Mouse (Mus musculus) stomach, embryonic 15.5 days (tissue): ENCODE data around the gene Hfm1. TPM values are rescaled to one million over a fixed set of nuclear protein-coding genes. Genes with fewer than 3 reads are reported as not detected.

Source experiments
- ATAC-seq: fragments of 200-750 bp; cut with Nextera tagmentation; 2 replicates; pipeline ENCODE4 v1.8.0; 2017; ENCODE audit warnings: low read depth, moderate number of reproducible peaks, moderate TSS enrichment; ENCODE audit not compliant: insufficient read depth, low FRiP score
- H3K27ac ChIP-seq: fragments of 300-500 bp; sonication (generic); 2 replicates; pipeline ENCODE4 v1.5.1; 2015; ENCODE audit warnings: mild to moderate bottlenecking, inconsistent platforms
- H3K27me3 ChIP-seq: fragments of 300-500 bp; sonication (generic); replicated peaks from 2 replicates; pipeline ENCODE4 v1.6.1; 2015; ENCODE audit warnings: inconsistent platforms
- H3K36me3 ChIP-seq: fragments of 300-500 bp; sonication (generic); 2 replicates; pipeline ENCODE4 v1.6.1; 2015; ENCODE audit warnings: inconsistent platforms
- H3K4me1 ChIP-seq: fragments of 300-500 bp; sonication (generic); 2 replicates; pipeline ENCODE4 v1.6.1; 2015; ENCODE audit warnings: inconsistent platforms
- H3K4me2 ChIP-seq: fragments of 300-500 bp; sonication (generic); 2 replicates; pipeline ENCODE4 v1.6.1; 2015; ENCODE audit warnings: mild to moderate bottlenecking, inconsistent platforms
- H3K4me3 ChIP-seq: fragments of 300-500 bp; sonication (generic); replicated peaks from 2 replicates; pipeline ENCODE4 v1.5.1; 2015; ENCODE audit warnings: inconsistent platforms
- H3K9ac ChIP-seq: fragments of 300-500 bp; sonication (generic); 2 replicates; pipeline ENCODE4 v1.6.1; 2015; ENCODE audit warnings: inconsistent platforms
- H3K9me3 ChIP-seq: fragments of 300-500 bp; sonication (generic); 2 replicates; pipeline ENCODE4 v1.6.1; 2016; ENCODE audit warnings: inconsistent platforms
- WGBS: fragments of 180-500 bp; shearing (Covaris S2); methylation state at CpG from one replicate; pipeline ENCODE4 v1.1.7; 2015; 5-methylcytosine and 5-hydroxymethylcytosine counted together
- polyA plus RNA-seq: library from polyadenylated mRNA; unstranded; fragments of >200 nt; fragmentation: Nextera tagmentation; extraction: Ambion mirVana; gene quantifications from 2 replicates; pipeline ENCODE4 v1.2.1, GENCODE M21; 2015

Hfm1 gene
- polyA plus RNA-seq, 1 experiment from 2014 or later, result 0.71 TPM

DNA sequence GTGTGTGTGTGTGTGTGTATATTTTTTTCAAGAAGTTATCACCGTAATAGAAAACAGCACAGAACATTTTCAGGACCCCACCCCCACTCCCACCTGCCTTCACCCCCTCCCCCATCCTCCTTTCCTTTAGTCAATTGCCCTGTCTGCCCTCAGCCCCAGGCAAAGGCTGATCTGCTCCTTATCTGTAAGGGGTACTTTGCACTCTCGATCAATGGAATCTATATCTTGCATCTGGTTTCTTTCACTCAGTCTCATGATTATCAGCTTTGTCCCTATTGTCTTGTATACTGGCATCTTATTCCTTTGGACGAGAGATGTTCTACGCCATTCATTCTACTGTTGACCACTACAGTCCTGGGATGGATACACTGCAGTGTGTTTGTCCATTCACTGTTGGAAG lies 1.9 kb upstream of the Hfm1 start:
- no peak for ATAC-seq

DNA sequence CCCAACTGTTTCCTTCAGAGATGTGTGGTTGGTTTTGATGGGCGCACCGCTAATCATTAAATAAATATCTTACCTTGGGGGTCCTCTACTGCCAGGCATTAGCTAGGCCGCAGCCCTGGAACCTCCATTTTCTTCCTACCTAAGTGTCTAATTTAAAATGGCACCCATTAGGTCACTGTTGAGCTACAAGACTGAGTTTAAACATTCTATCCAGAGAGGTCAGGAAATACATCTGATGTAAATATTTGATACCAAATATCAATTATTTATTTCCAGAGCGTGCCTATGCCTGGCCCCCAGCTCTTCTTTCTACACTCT lies 207 bp upstream of the Hfm1 start:
- Histone ChIP-seq H3K4me2 (peak overlapping the region; percentile 89), H3K27ac (no peak overlapping the region), H3K4me3 (peak overlapping the region; percentile 53), H3K36me3 (no peaks in the 10 kb centered on the region), H3K9me3 (no peaks in the 10 kb centered on the region), H3K27me3 (no peaks in the 10 kb centered on the region), H3K4me1 (0 out of 2 replicates have a peak, but pooled peaks cover 4% of the 10 kb centered on the region), H3K9ac (peak overlapping the region; percentile 25; the same call in 1 of the 2 replicates)
- ATAC-seq, result no peak
- 33% methylated on average over 4 of the region's 4 CpGs for WGBS

More for the DNA sequence above, 1.9 kb upstream of the Hfm1 start:
- no peak overlapping the region for H3K4me2 ChIP-seq
- 0 out of 2 replicates have a peak, but pooled peaks cover 4% of the 10 kb centered on the region for H3K4me1 ChIP-seq
- no peak overlapping the region for H3K4me3 ChIP-seq
- H3K27ac ChIP-seq, result no peak overlapping the region
- H3K27me3 ChIP-seq, result no peaks in the 10 kb centered on the region
- no peaks in the 10 kb centered on the region for H3K9me3 ChIP-seq
- no peaks in the 10 kb centered on the region for H3K36me3 ChIP-seq
- no peak overlapping the region for H3K9ac ChIP-seq
- WGBS, result 52% methylated on average over 4 of the region's 4 CpGs

DNA sequence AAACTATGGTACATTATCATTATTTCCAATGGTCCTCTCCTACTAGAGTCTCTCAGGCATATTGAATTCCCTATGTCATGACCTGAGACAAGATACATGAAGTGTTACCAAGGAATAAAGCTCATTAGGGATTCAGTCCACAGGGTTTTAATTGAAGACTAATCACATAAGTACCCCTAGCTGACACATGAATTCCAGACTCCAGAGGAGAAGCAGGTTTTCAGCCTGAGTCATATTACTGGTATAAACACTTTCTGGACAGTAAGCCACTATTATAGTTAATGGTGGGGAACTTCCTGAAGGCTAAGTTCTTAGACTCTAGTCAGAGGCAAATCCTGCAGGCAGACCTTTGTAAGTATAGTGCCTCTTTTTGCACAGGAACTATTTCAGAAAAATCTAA lies 6.8 kb downstream of the Hfm1 start:
- Histone ChIP-seq H3K4me1 (no peaks in the 10 kb centered on the region), H3K4me2 (no peak overlapping the region), H3K9ac (no peak overlapping the region), H3K36me3 (no peaks in the 10 kb centered on the region), H3K27me3 (no peaks in the 10 kb centered on the region), H3K4me3 (no peak overlapping the region), H3K9me3 (no peaks in the 10 kb centered on the region), H3K27ac (no peak overlapping the region)
- no peak for ATAC-seq

DNA sequence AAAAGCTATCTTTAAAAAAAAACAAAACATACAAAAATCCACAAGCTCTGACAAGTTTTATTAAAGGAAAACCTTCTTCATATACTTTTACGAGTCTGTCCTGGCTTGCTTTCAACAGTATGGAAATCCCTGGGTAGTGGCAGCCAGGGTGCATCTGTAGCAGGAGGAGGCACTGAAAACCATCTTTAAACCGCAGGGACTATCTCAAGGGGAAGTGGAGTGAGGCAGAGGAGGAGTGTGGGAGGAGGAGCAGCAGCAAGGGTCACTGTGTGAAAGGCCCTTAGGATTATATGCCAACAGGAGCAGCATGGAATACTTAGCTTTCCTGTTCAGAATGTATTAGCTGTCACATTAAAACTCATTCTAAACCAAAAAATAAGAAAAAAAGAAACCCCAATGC lies 29.2 kb downstream of the Hfm1 start:
- ATAC-seq, result no peak
- Histone ChIP-seq H3K4me1 (no peaks in the 10 kb centered on the region), H3K27me3 (no peaks in the 10 kb centered on the region), H3K4me3 (no peak overlapping the region), H3K9me3 (no peaks in the 10 kb centered on the region), H3K27ac (no peak overlapping the region), H3K9ac (no peak overlapping the region), H3K36me3 (no peaks in the 10 kb centered on the region), H3K4me2 (no peak overlapping the region)
- 57% methylated on average over 2 of the region's 2 CpGs for WGBS

DNA sequence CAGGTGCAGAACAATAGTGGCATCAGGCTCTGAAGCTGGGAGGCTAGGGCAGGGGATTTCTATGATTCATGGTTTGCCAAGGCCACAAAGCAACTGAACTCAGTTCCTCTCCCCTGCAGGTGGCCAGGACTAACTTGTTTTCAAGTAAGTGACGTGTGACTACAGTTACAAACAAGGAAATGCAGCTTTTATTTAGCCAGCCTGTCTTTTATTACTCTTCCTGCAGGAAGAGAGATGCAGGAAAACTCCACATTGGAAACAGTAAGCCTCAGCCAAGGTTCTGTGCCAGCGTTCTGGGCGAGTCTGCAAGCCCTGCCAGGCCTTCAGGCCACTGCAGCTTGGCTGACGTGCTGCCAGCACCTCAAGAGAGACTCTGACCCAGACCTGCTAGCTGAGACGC lies 34.3 kb downstream of the Hfm1 start:
- ATAC-seq, result no peak
- H3K4me2 ChIP-seq, result no peak overlapping the region
- H3K27me3 ChIP-seq, result no peaks in the 10 kb centered on the region
- no peak overlapping the region for H3K9ac ChIP-seq
- H3K9me3 ChIP-seq, result no peaks in the 10 kb centered on the region
- H3K27ac ChIP-seq, result no peak overlapping the region
- no peaks in the 10 kb centered on the region for H3K4me1 ChIP-seq
- 35% methylated on average over 5 of the region's 5 CpGs for WGBS
- no peaks in the 10 kb centered on the region for H3K36me3 ChIP-seq
- no peak overlapping the region for H3K4me3 ChIP-seq

DNA sequence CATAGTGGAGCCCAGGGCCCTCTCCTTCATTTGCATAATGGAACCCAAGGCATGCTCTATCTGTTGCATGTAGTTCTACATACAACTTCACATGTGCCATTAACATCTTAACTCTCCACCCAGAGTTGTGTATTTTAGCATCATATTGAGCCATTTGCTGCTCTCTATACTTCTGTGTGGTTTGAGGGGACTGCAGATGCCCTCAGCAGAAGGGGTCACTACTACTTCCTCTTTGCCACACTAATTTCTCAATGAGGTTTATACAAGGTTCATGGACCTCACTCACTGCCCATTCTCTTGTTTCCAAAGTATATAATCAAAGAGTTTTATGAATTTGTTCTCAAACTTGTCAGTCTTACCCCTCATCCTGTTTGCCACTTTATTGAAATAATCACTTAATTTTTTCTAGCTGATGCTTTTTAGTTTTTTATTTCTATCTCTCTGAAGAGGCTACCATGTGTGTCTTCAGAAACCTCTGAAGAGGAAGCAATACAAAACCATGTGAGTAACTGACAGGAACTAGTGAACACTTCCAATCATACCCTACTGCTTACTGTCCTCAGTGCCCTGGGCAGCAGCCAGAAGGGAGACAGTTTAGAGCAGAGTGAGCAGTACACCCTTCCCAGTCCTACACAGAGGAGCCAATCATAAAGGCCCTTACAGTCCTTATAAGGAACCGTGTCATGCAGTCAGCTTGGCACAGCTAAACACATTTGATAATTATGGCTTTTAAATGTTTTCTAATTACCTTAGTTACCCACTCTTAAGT lies 38.6 kb downstream of the Hfm1 start:
- H3K27ac ChIP-seq, result no peak overlapping the region
- H3K4me2 ChIP-seq, result no peak overlapping the region
- no peak overlapping the region for H3K9ac ChIP-seq
- H3K27me3 ChIP-seq, result no peaks in the 10 kb centered on the region
- no peaks in the 10 kb centered on the region for H3K36me3 ChIP-seq
- no peak overlapping the region for H3K4me3 ChIP-seq
- WGBS, result 67% methylated on average over 1 of the region's 1 CpGs
- no peaks in the 10 kb centered on the region for H3K4me1 ChIP-seq
- no peaks in the 10 kb centered on the region for H3K9me3 ChIP-seq
- no peak for ATAC-seq

DNA sequence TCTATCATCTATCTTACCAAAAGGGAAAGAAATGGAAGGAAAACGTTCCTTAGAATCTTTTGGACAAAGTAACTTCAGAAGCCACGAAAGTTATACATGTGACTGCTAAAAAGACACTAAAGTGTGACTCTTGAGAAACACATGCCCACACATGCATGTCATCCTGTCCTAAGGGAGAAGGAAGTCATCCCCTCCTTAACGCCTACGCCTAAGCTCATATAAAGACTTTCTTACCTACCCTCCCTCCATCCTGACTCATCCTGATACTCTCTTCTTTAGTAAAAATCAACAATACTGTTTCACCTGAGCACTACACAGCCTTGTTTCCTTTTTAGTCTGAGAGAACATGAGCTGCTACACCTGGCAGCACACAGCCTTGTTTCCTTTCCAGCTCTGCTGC lies 40.6 kb downstream of the Hfm1 start:
- WGBS, result 83% methylated on average over 4 of the region's 4 CpGs
- ATAC-seq, result no peak

DNA sequence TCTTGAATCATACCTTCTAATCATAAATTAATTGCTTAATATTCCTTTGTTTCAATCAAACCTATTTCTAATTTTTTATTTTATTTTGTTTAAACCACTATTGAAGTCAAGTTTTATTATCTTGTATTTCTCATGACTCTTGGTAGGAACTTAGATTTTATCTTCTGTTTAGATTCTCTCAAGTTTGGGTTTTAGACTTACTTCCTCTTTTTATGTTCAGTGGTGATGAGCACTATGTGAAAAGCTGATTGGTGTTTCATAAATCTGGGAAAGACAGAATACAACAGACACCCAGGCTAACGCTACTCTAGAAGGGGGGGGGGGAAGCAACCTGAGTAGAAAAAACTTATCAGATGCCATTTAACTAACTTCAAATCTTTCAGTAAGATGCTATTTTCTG lies 49.7 kb downstream of the Hfm1 start:
- Histone ChIP-seq H3K27me3 (no peaks in the 10 kb centered on the region), H3K4me3 (no peak overlapping the region)

More for the DNA sequence above, 40.6 kb downstream of the Hfm1 start:
- Histone ChIP-seq H3K27ac (no peak overlapping the region), H3K9me3 (no peaks in the 10 kb centered on the region), H3K9ac (no peak overlapping the region), H3K4me2 (no peak overlapping the region), H3K4me1 (no peaks in the 10 kb centered on the region), H3K4me3 (no peak overlapping the region), H3K27me3 (no peaks in the 10 kb centered on the region), H3K36me3 (no peaks in the 10 kb centered on the region)

DNA sequence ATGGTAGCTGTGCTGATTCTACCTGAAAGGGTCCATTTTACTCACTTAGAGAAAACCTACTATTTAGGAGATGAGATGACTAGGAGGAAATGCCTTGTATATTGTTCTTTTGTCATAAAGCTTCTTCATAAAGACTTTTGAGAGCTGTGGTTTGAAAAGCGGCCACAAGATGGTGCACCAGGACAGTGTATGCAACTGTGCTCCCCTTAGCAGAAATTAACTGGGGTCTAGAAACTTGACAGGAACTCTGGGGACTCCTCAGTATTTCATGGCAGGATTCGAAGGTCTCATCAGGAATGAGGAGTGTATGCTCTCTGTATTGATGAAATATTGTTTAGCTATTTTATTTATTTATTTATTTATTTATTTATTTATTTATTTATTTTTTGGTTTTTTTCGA lies 65.7 kb downstream of the Hfm1 start:
- Histone ChIP-seq H3K36me3 (no peaks in the 10 kb centered on the region), H3K4me2 (no peak overlapping the region), H3K9me3 (no peaks in the 10 kb centered on the region), H3K9ac (no peak overlapping the region), H3K4me1 (no peaks in the 10 kb centered on the region), H3K4me3 (no peak overlapping the region), H3K27me3 (no peaks in the 10 kb centered on the region), H3K27ac (no peak overlapping the region)
- no peak for ATAC-seq
- WGBS, result 37% methylated on average over 3 of the region's 3 CpGs

More for the DNA sequence above, 49.7 kb downstream of the Hfm1 start:
- WGBS, result 70% methylated on average over 1 of the region's 1 CpGs
- Histone ChIP-seq H3K4me2 (no peak overlapping the region), H3K9me3 (no peaks in the 10 kb centered on the region), H3K4me1 (no peaks in the 10 kb centered on the region), H3K36me3 (no peaks in the 10 kb centered on the region), H3K27ac (no peak overlapping the region), H3K9ac (no peak overlapping the region)
- no peak for ATAC-seq

DNA sequence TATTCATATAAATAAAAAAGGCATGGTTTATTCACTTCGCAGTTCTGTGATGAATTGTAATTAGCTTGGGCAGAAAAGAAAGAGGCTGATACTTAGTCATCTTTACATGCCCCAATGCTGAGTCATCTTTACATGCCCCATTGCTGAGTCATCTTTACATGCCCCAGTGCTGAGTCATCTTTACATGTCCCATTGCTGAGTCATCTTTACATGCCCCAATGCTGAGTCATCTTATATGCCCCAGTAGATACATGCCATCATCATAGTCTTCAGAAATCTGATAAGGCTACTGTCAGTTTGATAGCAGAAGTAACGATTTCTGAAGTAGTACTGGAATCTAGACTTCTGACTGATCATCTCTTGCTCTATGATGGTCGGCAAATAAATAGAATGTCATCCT lies 72.8 kb downstream of the Hfm1 start:
- H3K4me3 ChIP-seq, result no peak overlapping the region
- WGBS, result 85% methylated on average over 3 of the region's 3 CpGs
- no peaks in the 10 kb centered on the region for H3K27me3 ChIP-seq
- H3K9ac ChIP-seq, result no peak overlapping the region
- no peak overlapping the region for H3K4me2 ChIP-seq
- ATAC-seq, result no peak
- H3K36me3 ChIP-seq, result no peaks in the 10 kb centered on the region
- H3K4me1 ChIP-seq, result no peaks in the 10 kb centered on the region
- no peak overlapping the region for H3K27ac ChIP-seq
- no peaks in the 10 kb centered on the region for H3K9me3 ChIP-seq

DNA sequence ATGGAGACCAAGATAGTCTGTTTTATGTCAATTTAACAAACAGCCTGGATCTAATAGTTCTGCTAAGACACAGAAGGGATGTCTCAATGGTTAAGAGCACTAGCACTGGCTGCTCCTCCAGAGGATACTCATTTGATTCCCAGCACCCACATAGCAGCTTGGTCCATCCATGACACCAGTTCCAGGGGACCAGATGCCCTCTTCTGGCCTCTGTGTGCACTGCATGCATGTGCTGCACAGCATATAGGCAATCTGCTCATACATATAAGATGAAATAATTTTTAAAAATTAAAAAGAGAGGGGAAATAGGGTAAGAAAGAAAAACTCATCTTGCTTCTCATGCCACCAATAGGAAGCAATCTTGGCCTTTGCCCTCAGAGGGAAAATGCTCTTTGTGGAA lies 79.1 kb downstream of the Hfm1 start:
- ATAC-seq, result no peak
- no peak overlapping the region for H3K4me3 ChIP-seq
- H3K9me3 ChIP-seq, result no peaks in the 10 kb centered on the region
- no peak overlapping the region for H3K9ac ChIP-seq
- no peaks in the 10 kb centered on the region for H3K27me3 ChIP-seq
- H3K4me1 ChIP-seq, result no peaks in the 10 kb centered on the region
- H3K27ac ChIP-seq, result no peak overlapping the region
- H3K4me2 ChIP-seq, result no peak overlapping the region
- no peaks in the 10 kb centered on the region for H3K36me3 ChIP-seq

DNA sequence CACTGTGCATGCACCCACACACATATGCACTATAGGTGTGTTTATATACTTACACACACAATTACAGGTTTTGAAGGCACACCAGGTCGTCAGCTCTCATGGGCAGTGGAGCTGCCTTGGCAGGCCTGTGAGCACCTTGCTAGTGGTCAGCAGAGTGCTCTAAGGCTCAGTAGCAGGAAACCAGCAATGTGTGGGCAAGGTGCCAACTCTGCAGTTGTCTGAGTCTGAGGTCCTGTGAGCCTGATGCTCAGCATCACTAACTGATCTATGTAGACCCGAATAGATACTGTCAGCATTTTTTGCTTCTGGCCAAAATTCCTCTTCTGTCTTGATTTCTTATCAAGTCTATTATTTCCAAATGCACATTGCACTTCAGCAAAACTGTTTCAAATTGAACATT lies 82.2 kb downstream of the Hfm1 start:
- no peak for ATAC-seq

DNA sequence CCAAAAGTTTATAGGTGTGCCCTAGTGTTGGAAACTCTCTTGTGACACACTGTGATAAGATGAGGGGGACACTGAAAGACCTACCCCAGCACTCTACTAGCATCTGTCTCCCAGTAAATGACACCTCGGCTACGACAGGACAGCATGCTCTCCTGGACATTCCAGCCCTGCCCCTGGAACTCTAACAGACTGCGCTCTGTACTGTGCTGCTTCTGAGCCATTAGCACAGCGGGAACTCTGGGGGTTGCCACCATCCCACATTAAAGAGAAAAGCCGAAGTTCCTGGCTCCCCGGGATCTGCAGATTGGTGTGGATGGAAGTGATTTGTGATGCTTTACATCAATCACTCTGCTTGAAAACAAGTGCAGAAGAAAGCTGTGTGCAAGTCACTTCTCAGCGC lies 93.1 kb downstream of the Hfm1 start:
- Histone ChIP-seq H3K36me3 (no peaks in the 10 kb centered on the region), H3K4me1 (no peaks in the 10 kb centered on the region), H3K4me3 (no peak overlapping the region), H3K27me3 (no peaks in the 10 kb centered on the region), H3K27ac (no peak overlapping the region), H3K9ac (no peak overlapping the region), H3K4me2 (no peak overlapping the region), H3K9me3 (no peaks in the 10 kb centered on the region)
- ATAC-seq, result no peak
- WGBS, result 31% methylated on average over 7 of the region's 7 CpGs

More for the DNA sequence above, 82.2 kb downstream of the Hfm1 start:
- 71% methylated on average over 2 of the region's 2 CpGs for WGBS
- Histone ChIP-seq H3K4me3 (no peak overlapping the region), H3K9me3 (no peaks in the 10 kb centered on the region), H3K27me3 (no peaks in the 10 kb centered on the region), H3K4me2 (no peak overlapping the region), H3K36me3 (no peaks in the 10 kb centered on the region), H3K27ac (no peak overlapping the region), H3K4me1 (no peaks in the 10 kb centered on the region), H3K9ac (no peak overlapping the region)
